Mouse (Mus musculus) spleen, postnatal 36 days (tissue): ENCODE measurements around the gene Lyst.
"Not testable (repeated sequence)": the region's sequence is repeated elsewhere in the genome, so short reads cannot be mapped to it uniquely, and the experiment has no call there.

Source experiments
- DNase-seq, 2 experiments: peaks; one replicate each; pipeline ENCODE4 v3.0.0; 2022; ENCODE audit warnings: low spot score in 2 of 2, mixed read lengths in 1 of 2

The Lyst gene

DNA sequence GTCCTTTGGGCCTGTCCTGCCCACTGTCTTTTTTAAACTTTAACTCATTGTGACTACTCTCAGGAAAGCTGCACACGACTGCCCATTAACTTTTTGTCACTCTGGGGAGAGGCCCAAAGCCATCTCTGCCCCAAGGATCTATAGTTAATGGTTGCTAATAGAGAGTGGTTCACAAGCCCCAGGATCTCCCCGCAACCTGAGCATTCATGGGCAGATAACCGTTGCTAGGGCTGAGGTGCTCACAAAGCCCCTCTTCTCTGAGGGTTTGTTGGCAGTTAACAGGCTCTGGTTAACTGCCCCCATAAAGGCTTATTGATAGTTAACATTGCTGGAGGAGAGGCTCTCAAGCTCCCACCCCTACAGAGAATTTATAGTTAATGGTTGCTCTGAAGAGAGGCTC is 190.1 kb downstream of the Lyst start:
- DNase-seq: no peak

DNA sequence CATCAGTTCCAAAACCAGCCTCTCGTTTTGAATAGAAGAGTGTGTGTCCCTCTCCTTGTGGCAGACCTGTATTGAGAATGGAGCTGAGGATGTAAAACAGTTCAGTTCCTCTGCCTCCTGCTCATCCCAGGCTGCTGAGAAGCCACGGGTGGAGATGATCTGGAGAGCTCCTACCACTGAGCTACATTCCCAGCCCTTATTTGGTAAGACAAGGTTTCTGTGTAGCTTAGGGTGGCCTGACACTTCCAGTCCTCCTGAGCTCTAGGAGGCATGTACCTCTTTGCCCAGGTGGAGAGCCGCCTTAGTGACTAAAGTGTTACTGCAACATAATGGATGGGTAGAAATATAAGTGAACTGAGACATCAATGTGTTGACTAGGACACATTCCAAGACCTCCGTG is 190.8 kb downstream of the Lyst start:
- no peak for DNase-seq

DNA sequence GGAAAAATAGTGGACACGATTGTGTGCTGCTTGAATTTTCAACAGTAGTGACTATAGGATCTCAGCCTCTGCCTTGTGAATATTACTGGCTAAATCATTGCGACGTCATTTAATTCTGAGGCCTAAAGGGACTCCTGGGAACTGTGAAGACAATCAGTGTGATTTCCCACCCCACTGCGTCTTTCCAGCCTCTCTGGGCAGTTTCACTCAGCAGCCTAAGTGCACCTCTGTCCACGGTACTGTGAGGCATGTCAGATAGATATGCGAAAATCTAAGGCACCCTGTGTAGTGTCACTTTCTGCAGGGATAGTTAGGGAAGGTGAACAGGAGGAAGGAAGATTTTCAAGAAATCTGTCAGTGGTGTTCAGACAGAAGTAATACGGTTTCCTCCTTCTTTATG is 193.1 kb downstream of the Lyst start:
- DNase-seq: no peak

DNA sequence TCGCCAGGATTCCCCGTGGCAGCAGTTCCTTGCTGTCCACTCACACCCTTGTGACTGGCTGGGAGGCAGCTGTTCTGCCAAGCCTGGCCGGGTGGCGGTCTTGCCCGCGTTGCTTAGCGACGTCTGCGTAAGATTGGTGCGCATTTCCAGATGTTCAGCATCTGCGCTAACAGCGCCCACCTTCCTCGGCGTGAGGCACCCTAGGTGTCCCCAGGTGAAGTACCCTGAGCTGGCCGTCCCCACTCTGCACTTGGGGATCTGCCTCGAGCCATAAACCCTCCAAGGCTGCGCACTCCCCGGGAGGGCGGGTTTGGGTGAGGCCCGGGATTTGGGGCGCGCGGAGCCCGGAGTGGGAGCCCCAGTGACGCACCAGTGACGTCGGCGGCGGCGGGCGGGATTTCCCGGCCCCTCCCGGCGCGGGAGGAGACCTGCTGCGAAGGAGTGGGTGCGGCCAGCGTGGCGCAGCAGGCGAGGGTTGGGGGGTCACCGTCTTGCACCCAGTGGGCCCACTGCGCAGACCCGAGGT is 193.8 kb downstream of the Lyst start, which contains the start of gene Gng4:
TSS of gene Gng4 (plus strand) at position 166 of the 526 bp plus-strand sequence.
- no peak for DNase-seq

DNA sequence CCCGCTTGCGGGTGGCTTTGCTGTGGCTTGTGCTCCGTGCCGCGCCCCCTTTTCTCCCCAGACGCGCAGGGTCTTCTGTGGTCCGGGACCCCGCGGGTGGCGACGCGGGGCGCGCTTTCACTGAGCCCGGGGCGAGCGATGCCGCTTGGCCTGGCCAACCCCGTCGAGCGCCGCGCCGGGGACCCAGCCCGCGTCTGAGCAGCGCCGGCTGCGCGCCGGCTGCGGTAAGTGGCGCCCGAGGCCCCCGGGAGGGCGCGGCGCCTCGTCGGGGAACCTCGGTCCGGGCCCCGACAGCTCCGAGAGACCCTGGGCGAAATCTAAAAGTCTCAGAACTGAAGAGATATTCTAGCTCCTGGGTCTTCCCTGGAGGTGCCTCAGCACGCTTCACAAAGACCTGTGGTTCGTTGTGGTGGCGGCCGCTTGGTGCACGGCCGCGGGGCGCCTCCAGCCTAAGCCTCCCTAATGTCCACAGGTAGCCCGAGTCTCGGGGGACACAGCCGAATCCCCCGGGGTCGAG is 194.3 kb downstream of the Lyst start:
- no peak for DNase-seq

DNA sequence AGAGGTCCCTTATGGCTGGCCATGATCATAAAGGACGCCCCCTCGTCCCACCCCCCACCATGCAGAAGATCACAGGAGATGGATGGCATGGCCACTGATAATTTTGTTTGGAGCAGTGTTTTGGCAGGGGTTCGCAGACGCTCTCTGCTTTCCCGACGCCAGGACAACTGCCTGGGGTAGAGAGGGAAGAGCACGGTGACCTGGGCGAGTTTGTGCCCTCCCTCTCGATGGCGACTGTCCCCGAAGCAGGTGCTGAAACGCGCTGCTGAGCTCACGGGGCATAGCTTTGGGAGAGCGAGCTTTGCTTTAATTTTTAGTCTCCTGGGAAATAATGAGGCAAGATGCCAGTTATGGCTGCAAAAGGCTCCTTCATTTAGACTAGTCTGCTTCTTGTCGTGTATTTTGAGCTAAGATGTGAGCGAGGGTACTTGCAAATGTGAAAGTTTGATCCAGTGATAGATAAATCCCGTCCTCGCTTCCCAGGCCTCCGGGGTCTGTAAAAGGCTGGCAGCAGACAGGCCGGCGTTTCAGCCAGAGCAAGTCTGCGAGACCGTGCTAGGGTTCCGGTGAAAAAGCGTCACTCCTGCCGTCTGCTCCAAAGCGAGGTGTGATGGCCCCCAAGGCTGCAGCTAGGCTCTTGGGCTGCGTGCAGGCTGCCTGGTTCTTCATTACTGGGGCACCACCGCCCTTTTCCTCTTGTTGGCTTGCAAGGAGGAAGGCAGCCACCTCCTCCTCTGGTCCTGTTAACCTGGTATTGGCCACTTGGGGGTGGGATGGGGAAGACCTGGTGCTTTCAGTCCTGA is 195.0 kb downstream of the Lyst start:
- no peak for DNase-seq

DNA sequence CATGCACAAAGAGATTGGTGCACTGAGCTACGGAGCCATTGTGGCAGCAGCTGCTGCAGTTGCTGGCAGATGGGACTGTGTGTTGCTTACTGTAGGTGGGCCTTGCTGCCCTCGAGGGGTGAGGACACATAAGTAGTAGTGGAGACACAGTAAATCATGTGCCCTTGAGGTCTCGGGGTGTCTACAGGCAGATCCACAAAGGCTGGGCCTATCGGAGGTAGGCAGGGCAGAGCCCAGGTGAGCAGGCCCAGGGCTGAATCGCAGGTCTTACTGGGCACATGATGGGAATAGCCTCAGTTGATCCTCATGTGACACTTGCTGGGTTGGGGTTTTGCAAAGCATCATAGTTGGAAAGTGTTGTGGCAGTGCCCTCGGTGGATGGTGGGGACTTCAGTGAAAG is 196.8 kb downstream of the Lyst start:
- no peak for DNase-seq

DNA sequence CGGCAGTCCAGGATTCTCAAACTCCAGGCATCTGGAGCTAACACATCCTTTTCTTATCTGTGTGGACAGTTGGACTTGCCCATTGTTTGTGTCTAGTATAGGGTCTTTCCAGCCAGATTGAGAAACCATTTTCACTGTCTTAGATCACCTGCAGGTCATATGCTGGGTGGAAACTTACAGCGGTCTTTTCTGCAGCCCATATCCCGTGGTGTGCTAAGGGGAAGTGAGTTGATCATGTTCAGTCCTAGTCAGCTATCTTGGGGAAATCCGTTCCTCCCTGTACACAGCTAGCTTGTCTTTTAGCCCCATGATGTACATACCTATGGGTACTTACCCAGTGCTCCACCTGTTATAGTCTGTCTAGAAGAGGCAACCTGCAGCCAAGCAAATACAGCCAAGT is 197.9 kb downstream of the Lyst start:
- no peak for DNase-seq

DNA sequence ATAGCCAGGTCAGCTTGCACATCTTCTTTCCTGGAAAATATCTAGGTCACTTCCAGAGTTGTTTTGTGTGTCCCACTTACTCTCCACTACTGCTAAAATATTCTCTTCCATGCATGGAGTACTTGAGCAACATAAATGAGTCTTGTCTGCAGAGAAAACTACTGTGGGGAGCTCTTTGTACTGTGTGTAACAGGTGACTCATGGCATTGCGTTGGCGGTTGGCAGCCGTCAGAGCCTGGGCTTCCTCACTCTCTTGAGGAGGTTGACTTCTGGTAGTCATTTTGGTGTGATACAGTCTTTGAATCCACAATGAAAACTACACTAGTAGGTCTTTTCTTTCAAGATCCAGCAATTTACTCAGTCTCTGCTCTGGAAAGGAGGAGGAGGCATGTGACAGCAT is 201.8 kb downstream of the Lyst start:
- DNase-seq: no peak

DNA sequence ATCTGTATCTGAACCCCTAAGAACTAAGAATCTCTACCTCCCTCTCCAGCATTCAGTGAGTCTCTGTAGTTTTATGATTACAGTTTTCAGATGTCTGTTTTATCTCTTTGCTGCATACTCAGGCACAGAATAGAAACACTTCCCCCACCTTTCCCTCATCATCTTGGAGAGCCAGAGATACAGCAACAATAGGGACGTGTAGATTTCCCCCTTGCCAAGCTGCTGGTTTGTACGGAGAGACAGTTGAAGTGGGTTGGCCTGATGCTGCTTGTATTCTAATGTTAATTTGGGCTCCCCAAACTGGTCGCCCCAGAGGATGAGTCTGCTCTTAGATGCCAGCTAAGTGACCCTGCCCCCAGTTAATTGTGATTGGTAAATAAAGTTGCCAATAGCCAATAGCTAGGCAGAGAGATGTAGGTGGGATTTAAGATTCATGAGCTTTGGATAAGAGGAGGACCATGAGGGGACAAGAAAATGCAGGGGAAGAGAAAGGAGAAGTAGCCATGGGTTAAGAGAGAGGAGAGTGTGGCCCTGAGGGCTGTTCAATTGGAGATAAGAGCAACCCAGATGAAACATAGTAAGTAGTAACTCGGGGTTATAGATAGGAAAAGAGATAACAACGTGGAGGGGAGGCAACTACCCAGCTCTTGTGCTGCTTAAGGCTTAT is 205.1 kb downstream of the Lyst start:
- DNase-seq: no peak

DNA sequence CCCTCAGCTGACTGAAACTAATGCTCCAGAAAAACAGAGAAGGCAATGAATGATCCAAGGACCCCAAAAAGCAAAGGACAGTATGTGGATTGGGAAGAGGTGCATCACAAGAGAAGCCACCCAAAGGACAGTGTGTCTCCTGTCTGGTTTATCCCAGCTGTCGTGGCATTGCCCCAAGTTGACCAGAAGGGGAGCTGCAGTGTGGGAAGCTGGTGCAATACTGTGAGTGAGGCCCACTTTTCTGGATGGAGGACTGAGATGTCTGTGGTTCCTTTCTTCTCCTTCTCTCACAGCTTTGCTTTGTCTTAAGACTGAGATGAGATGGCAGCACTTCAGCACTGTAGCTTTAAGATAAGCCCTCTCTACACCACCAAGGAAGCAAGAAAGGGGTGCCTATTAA is 205.9 kb downstream of the Lyst start:
- no peak for DNase-seq

DNA sequence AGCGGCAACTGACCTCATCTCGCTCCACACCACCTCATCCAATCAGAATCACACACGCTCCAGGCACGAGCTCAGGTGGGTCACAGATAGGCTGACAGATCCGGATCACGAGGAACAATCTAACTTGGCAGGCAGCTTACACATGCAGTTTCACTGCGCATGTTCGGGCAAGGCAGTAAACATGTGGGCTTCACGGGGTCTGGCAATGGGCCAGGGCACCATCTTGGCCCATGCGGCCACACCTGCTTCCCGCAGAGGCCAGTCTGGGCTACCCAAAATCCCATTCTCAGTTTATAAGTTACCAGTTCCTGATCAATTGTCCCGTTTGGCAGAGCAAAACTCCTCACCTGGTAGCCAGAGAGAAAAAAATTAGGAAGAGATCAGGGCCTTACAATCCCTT is 207.6 kb downstream of the Lyst start:
- not testable (repeated sequence) for DNase-seq

DNA sequence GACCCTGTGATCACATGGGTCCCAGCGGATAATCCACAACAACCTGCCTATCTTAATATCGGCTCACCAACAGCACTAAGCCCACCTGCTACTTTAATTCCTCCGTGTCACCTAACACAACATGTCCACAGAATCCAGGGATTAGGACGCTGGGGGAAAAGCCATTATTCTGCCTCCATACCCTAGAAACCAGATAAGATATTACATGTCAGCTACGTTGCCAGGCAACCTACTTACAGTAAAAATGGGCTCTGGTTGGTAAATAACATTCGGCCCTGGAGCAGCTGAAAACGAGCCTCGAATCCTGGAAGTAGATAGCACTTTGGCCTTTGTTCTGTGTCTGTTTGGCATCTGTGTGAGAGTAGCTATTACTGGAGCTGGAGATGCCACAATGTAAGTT is 208.6 kb downstream of the Lyst start:
- no peak for DNase-seq

DNA sequence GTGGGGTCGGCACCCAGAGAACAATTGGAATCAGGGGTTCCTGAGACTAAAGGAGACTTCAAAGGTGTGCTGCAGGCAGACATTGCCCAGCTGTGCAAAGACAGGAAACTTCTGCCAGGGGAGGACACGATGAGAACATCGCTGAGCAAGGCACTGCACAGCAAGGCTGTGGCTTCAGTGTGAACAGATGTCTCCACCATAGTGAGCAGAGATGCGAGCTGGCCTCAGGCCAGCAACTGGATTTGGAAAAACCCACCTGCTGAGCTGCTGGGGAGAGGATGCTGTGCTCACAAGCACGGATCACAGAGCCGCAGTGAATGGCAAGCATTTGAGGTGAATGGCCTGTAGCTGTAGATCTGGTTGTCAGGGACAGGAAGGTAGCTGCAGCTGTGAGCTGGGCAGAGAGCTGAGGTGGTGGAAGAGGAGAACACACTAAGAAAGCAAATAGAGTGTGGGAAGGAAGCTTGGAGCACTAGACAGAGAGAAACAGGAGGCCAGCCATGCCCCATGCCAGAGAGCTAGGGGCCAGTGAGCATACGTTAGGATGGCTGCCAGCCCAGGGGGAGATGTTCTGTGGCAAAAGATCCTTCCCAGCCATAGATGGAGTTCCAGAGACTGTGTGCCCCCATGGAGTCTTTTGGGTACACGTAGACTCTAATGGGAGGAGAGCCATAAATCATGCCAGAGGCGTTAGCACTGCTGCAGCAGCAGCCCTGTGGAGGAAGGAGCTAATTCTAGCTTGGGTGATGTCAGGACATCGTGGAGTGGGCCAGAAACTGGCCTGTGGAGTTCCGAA is 218.3 kb downstream of the Lyst start:
- DNase-seq: no peak

DNA sequence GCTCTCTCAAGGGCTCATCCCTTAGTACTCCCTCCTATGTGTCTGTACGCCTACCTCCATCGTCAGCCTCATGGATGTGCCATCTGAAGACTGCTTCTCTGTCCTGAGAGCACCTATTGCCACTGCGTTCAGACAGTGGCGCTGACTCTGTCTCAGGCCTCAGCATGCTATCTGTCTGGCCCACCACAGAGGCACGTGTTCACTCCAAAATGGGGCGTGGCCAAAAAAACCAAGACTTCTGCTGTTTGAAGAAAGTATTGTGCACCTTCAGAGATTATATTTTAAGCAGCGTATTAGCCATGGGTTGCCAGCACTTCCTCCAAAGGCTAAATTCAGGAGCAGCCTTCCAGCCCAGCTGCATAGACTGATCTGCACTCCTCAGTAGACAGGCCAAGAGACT is 220.7 kb downstream of the Lyst start:
- DNase-seq: no peak

DNA sequence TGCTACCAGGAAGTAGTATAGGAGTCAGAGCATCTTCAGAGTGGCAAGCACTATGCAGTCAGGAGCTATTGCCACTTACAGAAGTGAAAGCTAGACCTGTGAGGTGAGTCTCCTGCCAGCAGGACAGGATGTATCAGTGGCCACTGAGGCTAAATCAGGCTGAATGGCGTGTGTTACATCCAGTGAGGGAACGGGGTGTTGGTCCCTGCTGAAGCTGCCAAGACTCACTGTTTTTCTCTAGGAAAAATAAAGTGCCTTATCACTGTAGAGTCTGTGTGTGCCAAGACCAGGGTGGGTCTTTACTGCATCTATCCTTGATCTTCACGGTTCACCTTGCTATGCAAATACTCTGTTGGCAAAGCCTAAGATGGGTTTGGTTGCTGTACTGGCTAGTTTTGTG is 228.5 kb downstream of the Lyst start:
- DNase-seq: no peak

DNA sequence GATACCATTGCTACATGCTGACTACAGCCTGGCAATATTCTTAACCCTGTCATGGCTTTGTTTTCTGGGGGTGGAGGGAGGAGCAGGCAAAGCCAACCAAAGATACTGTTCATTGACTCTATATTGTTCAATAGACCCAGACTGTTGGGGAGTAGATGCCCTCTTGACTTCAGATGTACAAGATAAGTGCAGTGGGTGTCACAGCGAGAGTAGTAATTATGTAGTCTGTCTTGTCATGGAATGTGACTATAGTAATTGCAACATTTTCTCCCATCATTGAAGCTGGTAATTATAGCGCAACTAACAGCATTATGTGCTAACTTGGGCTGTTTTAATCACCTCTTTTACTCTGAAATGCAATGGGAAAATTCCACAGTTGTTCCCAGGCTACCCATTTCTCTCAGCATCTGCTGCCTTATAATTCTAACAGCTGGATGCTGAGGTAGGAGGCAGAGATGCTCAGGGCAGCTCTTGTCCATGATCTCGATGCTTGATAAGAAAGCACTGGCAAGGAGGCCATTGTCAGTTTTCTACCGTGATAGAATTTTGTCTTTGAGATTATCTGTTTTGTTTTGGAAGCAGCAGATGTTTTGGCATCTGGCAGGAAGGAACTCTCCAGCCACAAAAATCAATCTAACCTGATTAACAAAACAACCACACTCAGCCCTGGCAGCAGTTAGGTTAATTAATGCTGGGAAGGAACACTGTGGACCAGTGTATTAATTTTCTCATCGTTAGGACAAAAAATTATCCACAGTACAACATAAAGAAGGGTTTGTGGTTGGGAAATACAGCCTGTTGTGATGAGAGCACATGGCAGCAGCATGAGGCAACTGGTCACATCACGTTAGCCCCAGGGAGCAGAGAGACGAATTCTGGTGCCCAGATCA is 230.3 kb downstream of the Lyst start:
- DNase-seq: no peak

DNA sequence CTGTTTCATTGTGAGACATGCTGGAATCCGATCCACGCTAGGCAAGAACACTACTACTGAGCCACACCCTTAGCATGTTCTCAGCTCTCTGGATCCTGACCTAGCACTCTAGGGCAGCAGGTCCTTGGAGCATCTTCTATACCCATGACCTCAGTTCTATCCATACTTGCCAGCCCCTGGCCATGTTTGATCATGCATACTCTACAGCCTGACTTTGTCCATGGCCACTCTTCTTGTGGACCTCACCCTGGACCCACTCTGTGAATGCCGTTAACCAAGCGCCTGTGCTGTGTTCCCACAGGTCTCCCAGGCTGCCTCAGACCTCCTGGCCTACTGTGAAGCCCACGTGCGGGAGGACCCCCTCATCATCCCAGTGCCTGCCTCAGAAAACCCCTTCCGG is 234.7 kb downstream of the Lyst start:
- no peak for DNase-seq

DNA sequence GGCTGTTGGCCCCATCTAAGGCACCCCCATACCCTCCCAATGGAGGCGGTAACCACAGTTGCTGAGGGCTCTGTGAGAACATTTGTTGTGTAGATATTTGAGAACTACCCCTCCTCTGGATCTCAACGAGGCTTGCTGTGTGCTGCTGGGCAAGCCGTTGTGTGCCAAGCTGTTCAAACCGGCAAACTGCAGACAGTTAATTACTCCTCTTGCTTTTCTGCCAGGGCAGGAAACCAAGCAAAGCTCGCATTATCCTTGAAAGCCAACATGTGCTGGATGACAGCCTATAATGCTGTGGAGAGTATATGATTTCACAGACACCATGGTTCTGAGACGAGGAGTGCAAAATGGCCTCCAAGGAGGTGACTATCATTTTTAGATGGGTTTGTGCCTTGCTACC is 236.3 kb downstream of the Lyst start:
- DNase-seq: no peak

DNA sequence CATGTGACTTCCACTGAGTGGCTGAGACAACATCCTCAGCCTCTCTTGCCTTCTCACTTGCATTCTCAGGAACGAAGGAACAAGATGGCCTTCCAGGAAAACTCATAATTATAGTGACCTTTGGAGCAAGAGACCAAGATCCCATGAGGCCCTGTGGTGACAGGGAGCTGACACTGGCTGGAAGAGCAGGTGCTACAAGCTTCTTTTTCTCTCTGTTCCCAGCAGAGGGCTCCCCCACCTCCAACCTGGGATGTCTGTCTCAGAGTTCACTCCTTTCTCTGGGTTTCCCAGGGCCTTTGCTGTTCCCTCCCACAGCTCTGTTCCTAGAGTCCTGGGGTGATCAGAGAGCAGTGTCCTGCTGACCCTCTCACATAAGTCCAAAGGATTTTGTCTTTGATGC is 237.9 kb downstream of the Lyst start:
- no peak for DNase-seq
